ENCODE assay signal across 8 mouse cellular contexts in the genomic region with DNA sequence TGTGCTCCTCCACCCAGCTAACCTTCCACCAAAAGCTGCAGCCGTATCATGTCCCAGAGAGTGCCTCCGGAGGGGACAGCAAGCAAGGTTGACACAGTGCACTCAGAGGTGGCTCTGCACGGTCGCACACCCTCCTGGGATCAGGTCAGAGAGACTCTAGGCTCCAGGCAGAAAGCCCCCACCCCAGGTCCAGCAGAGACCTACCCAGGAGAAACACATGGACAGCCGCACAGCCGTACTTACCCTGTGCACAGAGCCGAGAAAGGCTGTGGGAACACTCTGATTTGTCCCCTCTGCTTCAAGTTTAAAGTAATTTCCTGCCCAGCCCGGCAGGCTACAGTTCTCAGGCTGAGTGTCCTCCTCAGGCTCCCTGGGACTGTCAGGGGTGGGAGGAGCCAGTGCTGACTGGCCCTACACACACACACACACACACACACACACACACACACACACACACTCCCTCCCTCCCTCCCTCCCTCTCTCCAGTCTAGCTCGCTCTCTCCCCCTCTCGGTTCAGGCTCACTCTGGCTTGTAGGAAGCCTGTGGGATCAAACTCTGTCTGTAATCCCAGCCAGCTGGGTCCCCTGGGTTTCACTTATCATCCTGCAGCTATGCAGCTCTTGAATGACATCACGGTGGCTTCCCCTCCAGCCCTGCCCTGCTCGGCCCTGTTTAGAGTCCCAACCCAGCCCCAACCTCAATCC.
DNase-seq lines count a peak whose midpoint lies in the region; ATAC-seq and TF ChIP-seq lines count a peak whose summit lies in the region.

No protein-coding gene starts in this region.

- no peaks in the 10 kb centered on the region for H3K27me3 ChIP-seq in C2C12 (ENCODE audit: control insufficient read depth, insufficient read depth, insufficient read length)
- H3K27me3 ChIP-seq in forebrain, embryonic 15.5 days, result no peaks in the 10 kb centered on the region

- H3K36me3 ChIP-seq in C2C12 (ENCODE audit: control insufficient read depth, insufficient read depth), result peaks cover 48% of the 10 kb centered on the region
- no peaks in the 10 kb centered on the region for H3K36me3 ChIP-seq in forebrain, embryonic 15.5 days

- ATAC-seq in forebrain, embryonic 15.5 days (replicated peaks), result peak; percentile 74

- peak overlapping the region; percentile 64 for H3K27ac ChIP-seq in forebrain, embryonic 15.5 days (replicated peaks)

- DNase-seq in adrenal gland, adult 8-10 months, result peak; percentile 82
- DNase-seq in heart, postnatal 36 days, result peak; percentile 83 to 86
- peak; percentile 26 to 29 for DNase-seq in layer of hippocampus, adult 8-10 months (ENCODE audit: low spot score in 2 of 2)
- DNase-seq in lung, postnatal 36 days, result peak; percentile 81
- peak; percentile 96 for DNase-seq in skeletal muscle tissue, adult 2 months (ENCODE audit: low read depth, low spot score)
- DNase-seq in thymus, adult 18-20 months, result no peak

- H3K9ac ChIP-seq in forebrain, embryonic 15.5 days (replicated peaks), result no peak overlapping the region

- no peak overlapping the region for H3K4me2 ChIP-seq in forebrain, embryonic 15.5 days (replicated peaks)

- peaks cover 9% of the 10 kb centered on the region; the same call in 1 of the 2 replicates for H3K4me1 ChIP-seq in forebrain, embryonic 15.5 days

- intact Hi-C loops in heart, postnatal 36 days (cut with DNase I), result no loop called here

- no peak overlapping the region for H3K4me3 ChIP-seq in C2C12 (ENCODE audit: insufficient read depth, poor library complexity, severe bottlenecking)
- no peak overlapping the region for H3K4me3 ChIP-seq in forebrain, embryonic 15.5 days

- peaks cover 19% of the 10 kb centered on the region for H3K79me3 ChIP-seq in C2C12 (ENCODE audit: low read depth)

- H3K9me3 ChIP-seq in forebrain, embryonic 15.5 days, result no peaks in the 10 kb centered on the region

- 14% methylated on average over 12 of the region's 12 CpGs for WGBS in forebrain, embryonic 15.5 days

- peak overlapping the region; percentile 57 for H3ac ChIP-seq in C2C12 (ENCODE audit: control insufficient read depth, insufficient read length, low read depth)

- no peak for TF ChIP-seq CTCF in C2C12 (IDR thresholded peaks at IDR 0.05; ENCODE audit: control insufficient read depth, insufficient read depth, insufficient read length)

- H3K79me2 ChIP-seq in C2C12 (ENCODE audit: control insufficient read depth, insufficient read depth), result peaks cover 76% of the 10 kb centered on the region

TF ChIP-seq in C2C12, 6 proteins besides CTCF, POLR2A, EP300 and RAD21:
- peak; percentile 32 for TF ChIP-seq MYOD1 (IDR thresholded peaks at IDR 0.05; ENCODE audit: control insufficient read depth, insufficient read length, low read depth)
- TF ChIP-seq MAX (IDR thresholded peaks at IDR 0.05), result no peak

Comparison
In these comparisons a context has a peak if more than half of its experiments do, and no peak if none do; other contexts are left out.
1. DNase-seq: peak in adrenal gland, adult 8-10 months (single experiment), heart, postnatal 36 days (2 of 2), layer of hippocampus, adult 8-10 months (2 of 2), lung, postnatal 36 days (single experiment) and skeletal muscle tissue, adult 2 months (single experiment); none in thymus, adult 18-20 months (0 of 2).